Mouse (Mus musculus): ENCODE measurements around the gene Gpr1. TPM values are rescaled to one million over a fixed set of nuclear protein-coding genes. Genes with fewer than 3 reads are reported as not detected.
"Not testable (repeated sequence)": the region's sequence is repeated elsewhere in the genome, so short reads cannot be mapped to it uniquely, and the experiment has no call there.

The Gpr1 gene
- total RNA-seq, 4 experiments from 2014 or later, result 0.25 to 0.55 (median 0.40) TPM

GRCm38 (mm10) chr1:63181019-63181418, 33.3 kb downstream of the Gpr1 start:
- DNase-seq (ENCODE audit: low spot score), result peak; percentile 93

GRCm38 (mm10) chr1:63180575-63180974, 33.8 kb downstream of the Gpr1 start:
- not testable (repeated sequence) for DNase-seq (ENCODE audit: low spot score)

GRCm38 (mm10) chr1:63180122-63180521, 34.2 kb downstream of the Gpr1 start:
- no peak for DNase-seq (ENCODE audit: low spot score)

GRCm38 (mm10) chr1:63178308-63178707, 36.0 kb downstream of the Gpr1 start:
- no peak for DNase-seq (ENCODE audit: low spot score)

- DNase-seq (ENCODE audit: low spot score), result peak; percentile 99
Observed at GRCm38 (mm10) chr1:63176604-63177421, 37.5 kb downstream of the Gpr1 start, which contains the start of the genes Eef1b2 and Ndufs1. Eef1b2 (plus strand) TSS chr1:63176825. Ndufs1 (minus strand) TSS chr1:63176833.

- no peak for DNase-seq (ENCODE audit: low spot score)
Observed at GRCm38 (mm10) chr1:63176259-63176603, 38.1 kb downstream of the Gpr1 start.

GRCm38 (mm10) chr1:63175853-63176252, 38.5 kb downstream of the Gpr1 start:
- DNase-seq (ENCODE audit: low spot score), result no peak

GRCm38 (mm10) chr1:63168638-63169037, 45.7 kb downstream of the Gpr1 start:
- no peak for DNase-seq (ENCODE audit: low spot score)

- DNase-seq (ENCODE audit: low spot score), result no peak
Observed at GRCm38 (mm10) chr1:63140231-63140630, 74.1 kb downstream of the Gpr1 start.

- not testable (repeated sequence) for DNase-seq (ENCODE audit: low spot score)
Observed at GRCm38 (mm10) chr1:63138586-63138985, 75.8 kb downstream of the Gpr1 start.

GRCm38 (mm10) chr1:63137971-63138370, 76.4 kb downstream of the Gpr1 start:
- DNase-seq (ENCODE audit: low spot score), result no peak

GRCm38 (mm10) chr1:63134530-63134929, 79.8 kb downstream of the Gpr1 start:
- DNase-seq (ENCODE audit: low spot score), result no peak

Small RNAs within 50 kb of the gene (microRNA-seq; reads per million reads assigned to microRNA genes)
- gene Gm24557 (not detected), gene Gm27512 (not detected)

Other genes with a start within 250 kb of the Gpr1 start
- 10 to 100 TPM; 15.1 to 18.8 (median 16.8) TPM for gene Ino80d, start 99.9 kb downstream of the Gpr1 start, total RNA-seq (2022)
- gene Eef1b2, start 37.7 kb downstream of the Gpr1 start, total RNA-seq (2022), result 100 to 1,000 TPM; 335 to 493 (median 403) TPM
- 100 to 1,000 TPM; 786 to 841 (median 811) TPM for gene Ndufs1, start 37.7 kb downstream of the Gpr1 start, total RNA-seq (2022)
- gene Zdbf2, start 58.7 kb upstream of the Gpr1 start, total RNA-seq (2022), result under 1 TPM; 0.11 to 0.32 (median 0.23) TPM
- 1 to 10 TPM; 1.9 to 2.8 (median 2.0) TPM for gene Adam23, start 231.3 kb upstream of the Gpr1 start, total RNA-seq (2022)

Data from heart, adult 8-10 months (tissue).